Mouse (Mus musculus) frontal cortex, adult 2 months (tissue): Measurements from ENCODE around the gene Ankrd11. TPM values are rescaled to one million over a fixed set of nuclear protein-coding genes. Genes with fewer than 3 reads are reported as not detected.

Experiments
- DNase-seq, 2 experiments: peaks; one replicate each; pipeline ENCODE4 v3.0.0; 2022; ENCODE audit warnings: low spot score in 1 of 2; ENCODE audit errors: extremely low spot score in 1 of 2
- polyA plus RNA-seq: library from polyadenylated mRNA; depleted of rRNA; stranded (reverse); fragments of >200 nt; gene quantifications from 2 replicates; pipeline ENCODE4 v1.2.3, GENCODE M21; 2012

Gene Ankrd11
- polyA plus RNA-seq, 1 experiment = 101 TPM

GRCm38 (mm10) chr8:123014429-123014828 lies 27.6 kb downstream of the Ankrd11 start:
- peak in 1 of 2 experiments; percentile 21 for DNase-seq

- no peak for DNase-seq
These were observed 30.8 kb downstream of the Ankrd11 start for GRCm38 (mm10) chr8:123011321-123011720.

GRCm38 (mm10) chr8:123005805-123006204 lies 36.3 kb downstream of the Ankrd11 start:
- no peak for DNase-seq

- no peak for DNase-seq
These were observed 36.7 kb downstream of the Ankrd11 start for GRCm38 (mm10) chr8:123005328-123005727.

- DNase-seq = no peak
These were observed 37.8 kb downstream of the Ankrd11 start for GRCm38 (mm10) chr8:123004033-123004922.

- DNase-seq = no peak
These were observed 41.8 kb downstream of the Ankrd11 start for GRCm38 (mm10) chr8:123000311-123000710.

GRCm38 (mm10) chr8:122997963-122998362 lies 44.1 kb downstream of the Ankrd11 start:
- DNase-seq = no peak

- DNase-seq = no peak
These were observed 48.3 kb downstream of the Ankrd11 start for GRCm38 (mm10) chr8:122993740-122994139.

GRCm38 (mm10) chr8:122993031-122993430 lies 49.0 kb downstream of the Ankrd11 start:
- DNase-seq = no peak

- no peak for DNase-seq
These were observed 49.8 kb downstream of the Ankrd11 start for GRCm38 (mm10) chr8:122992296-122992695.

- no peak for DNase-seq
These were observed 50.7 kb downstream of the Ankrd11 start for GRCm38 (mm10) chr8:122991368-122991767.

GRCm38 (mm10) chr8:122989976-122990375 lies 52.1 kb downstream of the Ankrd11 start:
- DNase-seq = no peak

GRCm38 (mm10) chr8:122988955-122989354 lies 53.1 kb downstream of the Ankrd11 start:
- no peak for DNase-seq

- DNase-seq = no peak
These were observed 54.8 kb downstream of the Ankrd11 start for GRCm38 (mm10) chr8:122987255-122987654.

- DNase-seq = no peak
These were observed 55.4 kb downstream of the Ankrd11 start for GRCm38 (mm10) chr8:122986501-122987184.

- DNase-seq = no peak
These were observed 57.9 kb downstream of the Ankrd11 start for GRCm38 (mm10) chr8:122984175-122984574.

GRCm38 (mm10) chr8:122983178-122983942 lies 58.7 kb downstream of the Ankrd11 start:
- DNase-seq = no peak

- DNase-seq = no peak
These were observed 60.4 kb downstream of the Ankrd11 start for GRCm38 (mm10) chr8:122981646-122982045.

GRCm38 (mm10) chr8:122979865-122980509 lies 62.1 kb downstream of the Ankrd11 start:
- no peak for DNase-seq

GRCm38 (mm10) chr8:122979424-122979823 lies 62.7 kb downstream of the Ankrd11 start:
- no peak for DNase-seq
